ENCODE assay signal across 27 mouse cellular contexts in the genomic region with DNA sequence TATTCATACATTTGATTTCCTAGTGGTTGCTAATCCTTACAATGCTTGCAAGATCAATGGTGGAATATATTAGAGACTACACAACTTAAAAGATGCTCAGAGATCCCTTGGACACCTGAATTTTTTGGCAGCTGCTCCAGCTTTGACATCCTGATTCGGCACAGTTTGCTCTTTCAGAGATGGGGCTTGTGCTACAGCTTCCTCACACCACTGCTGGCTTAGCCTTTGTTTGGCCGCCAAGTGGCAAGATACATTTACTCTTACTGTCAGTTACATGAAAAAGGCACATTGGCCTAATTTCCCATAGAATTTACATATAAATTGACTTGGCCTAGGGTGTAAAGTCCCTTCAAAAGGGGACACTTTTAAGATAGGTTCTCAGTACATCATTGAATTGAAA. TPM values are rescaled to one million over a fixed set of nuclear protein-coding genes. Genes with fewer than 3 reads are reported as not detected.
DNase-seq lines count a peak whose midpoint lies in the region; ATAC-seq and TF ChIP-seq lines count a peak whose summit lies in the region.
"Had no signal": no experiment of that assay in that cellular context is flagged by ENCODE, and none has a peak within 500 bp of the region (broad histone marks: within the 10 kb centered on the region; RNA-seq: fewer than 3 reads in every experiment).

No protein-coding gene starts in this region.

- DNase-seq in forebrain, embryonic 14.5 days (ENCODE audit: low spot score): peak; percentile 33
- no peak for DNase-seq in forebrain, embryonic 11.5 days (ENCODE audit: low spot score)
- no peak for DNase-seq in layer of hippocampus, adult 2 months (ENCODE audit: low spot score in 2 of 2)
- DNase-seq in layer of hippocampus, adult 8-10 months (ENCODE audit: low spot score in 2 of 2): no peak
- peak; percentile 55 for DNase-seq in brain, adult 2 months (ENCODE audit: low read depth, low spot score)
- DNase-seq in brain, embryonic 14.5 days (ENCODE audit: low read depth): peak; percentile 55
- DNase-seq in T-cell, adult 2 months (ENCODE audit: low spot score): no peak
- DNase-seq: adrenal gland, postnatal 10 days; gastrocnemius, adult 2 months; kidney, adult 18-20 months; kidney, postnatal 4 days; liver; lung, postnatal 36 days; right cerebral cortex, adult 18-20 months; right cerebral cortex, postnatal 4 days; thymus, postnatal 14 days had no signal

- no peak for TF ChIP-seq CTCF in layer of hippocampus, adult 2 months (conservative IDR thresholded peaks at IDR 0.05)
- no peak for TF ChIP-seq CTCF in brain, embryonic 14.5 days (IDR thresholded peaks at IDR 0.05; ENCODE audit: borderline replicate concordance, extremely low read depth, insufficient read depth, insufficient read length)

- no peak overlapping the region for H3K4me3 ChIP-seq in forebrain, embryonic 14.5 days (ENCODE audit: low read depth, low read length)
- H3K4me3 ChIP-seq in forebrain, embryonic 11.5 days (ENCODE audit: low read depth, low read length): no peak overlapping the region
- H3K4me3 ChIP-seq in layer of hippocampus, adult 2 months: no peak overlapping the region
- H3K4me3 ChIP-seq: forebrain, embryonic 10.5 days; gastrocnemius, adult 2 months; left cerebral cortex, adult 2 months; limb, embryonic 10.5 days; liver, embryonic 15.5 days; lung, embryonic 15.5 days; megakaryocyte, embryonic 14.5 days; neural tube, embryonic 12.5 days had no signal

- no peak for ATAC-seq in forebrain, embryonic 14.5 days
- ATAC-seq in forebrain, embryonic 11.5 days (replicated peaks; ENCODE audit: low FRiP score): no peak
- ATAC-seq: activated CD4-positive, CD25-positive, alpha-beta regulatory T cell, adult 4 months; inflammation-experienced regulatory T-cells, adult 6 months had no signal

- peaks cover 13% of the 10 kb centered on the region for H3K4me1 ChIP-seq in forebrain, embryonic 14.5 days (ENCODE audit: control insufficient read depth, insufficient read depth, low read length)
- H3K4me1 ChIP-seq in forebrain, embryonic 11.5 days (replicated peaks; ENCODE audit: control insufficient read depth, insufficient read depth, low read length): no peaks in the 10 kb centered on the region
- H3K4me1 ChIP-seq: limb, embryonic 10.5 days; liver, embryonic 15.5 days; lung, embryonic 15.5 days; megakaryocyte, embryonic 14.5 days; neural tube, embryonic 12.5 days had no signal

- no peak overlapping the region for H3K4me2 ChIP-seq in forebrain, embryonic 14.5 days (ENCODE audit: low read length)
- H3K4me2 ChIP-seq in forebrain, embryonic 11.5 days (ENCODE audit: low read depth, low read length, severe bottlenecking): no peak overlapping the region
- H3K4me2 ChIP-seq: liver, embryonic 15.5 days; lung, embryonic 15.5 days; neural tube, embryonic 12.5 days had no signal

- no peaks in the 10 kb centered on the region for H3K36me3 ChIP-seq in forebrain, embryonic 14.5 days (ENCODE audit: control insufficient read depth, insufficient read depth, low read length)
- no peaks in the 10 kb centered on the region for H3K36me3 ChIP-seq in forebrain, embryonic 11.5 days (ENCODE audit: control insufficient read depth, insufficient read depth, low read length)
- H3K36me3 ChIP-seq: forebrain, embryonic 10.5 days; limb, embryonic 10.5 days; liver, embryonic 15.5 days; lung, embryonic 15.5 days; neural tube, embryonic 12.5 days had no signal

- WGBS in forebrain, embryonic 14.5 days: 41% methylated on average over 2 of the region's 2 CpGs
- 68% methylated on average over 2 of the region's 2 CpGs for WGBS in forebrain, embryonic 11.5 days

- TF ChIP-seq POLR2A in brain, embryonic 14.5 days (IDR thresholded peaks at IDR 0.05; ENCODE audit: borderline replicate concordance, extremely low read depth, insufficient read depth, insufficient read length, poor library complexity, severe bottlenecking): no peak

- H3K9ac ChIP-seq in forebrain, embryonic 14.5 days (ENCODE audit: low read length): no peak overlapping the region
- H3K9ac ChIP-seq in forebrain, embryonic 11.5 days (ENCODE audit: low read length): no peak overlapping the region
- H3K9ac ChIP-seq: liver, embryonic 15.5 days; lung, embryonic 15.5 days; neural tube, embryonic 12.5 days had no signal

- H3K9me3 ChIP-seq in forebrain, embryonic 14.5 days (replicated peaks; ENCODE audit: control insufficient read depth, low read length): no peaks in the 10 kb centered on the region
- H3K9me3 ChIP-seq in forebrain, embryonic 11.5 days (ENCODE audit: control insufficient read depth, low read length): no peaks in the 10 kb centered on the region
- H3K9me3 ChIP-seq: forebrain, embryonic 10.5 days; limb, embryonic 10.5 days; liver, embryonic 15.5 days; lung, embryonic 15.5 days; megakaryocyte, embryonic 14.5 days; neural tube, embryonic 12.5 days had no signal

- H3K27me3 ChIP-seq in forebrain, embryonic 14.5 days (replicated peaks; ENCODE audit: control insufficient read depth, insufficient read depth, low read length): no peaks in the 10 kb centered on the region
- no peaks in the 10 kb centered on the region for H3K27me3 ChIP-seq in forebrain, embryonic 11.5 days (ENCODE audit: control insufficient read depth, insufficient read depth, low read length)
- H3K27me3 ChIP-seq: liver, embryonic 15.5 days; lung, embryonic 15.5 days; megakaryocyte, embryonic 14.5 days; neural tube, embryonic 12.5 days had no signal

- H3K27ac ChIP-seq in forebrain, embryonic 14.5 days (ENCODE audit: low read depth, low read length): no peak overlapping the region
- no peak overlapping the region for H3K27ac ChIP-seq in forebrain, embryonic 11.5 days (ENCODE audit: low read depth, low read length)
- H3K27ac ChIP-seq in layer of hippocampus, adult 2 months: peak overlapping the region; percentile 79; the same call in 1 of the 2 replicates
- H3K27ac ChIP-seq: forebrain, embryonic 10.5 days; gastrocnemius, adult 2 months; left cerebral cortex, adult 2 months; limb, embryonic 10.5 days; liver, embryonic 15.5 days; lung, embryonic 15.5 days; neural tube, embryonic 12.5 days had no signal

RNA-seq across cellular contexts. Expression of a gene that starts 32.1 kb away (rescaled TPM):
- 644 and 774 TPM in 2 replicates for polyA plus RNA-seq in forebrain, embryonic 14.5 days (2014; fragmentation: Nextera tagmentation; extraction: Ambion mirVana)
- polyA plus RNA-seq in forebrain, embryonic 11.5 days (2014; fragmentation: Nextera tagmentation; extraction: Ambion mirVana): 95.2 and 99.8 TPM in 2 replicates
- total RNA-seq in layer of hippocampus, adult 2 months (2021): 100 to 1,000 TPM; 959 to 981 TPM
- total RNA-seq in layer of hippocampus, adult 8-10 months (2022): 100 to 1,000 TPM; 821 to 940 (median 875) TPM
- 383 and 408 TPM in 2 replicates for polyA plus RNA-seq in brain, embryonic 14.5 days (2012; rRNA removed)
- total RNA-seq: MEL had no signal
- polyA plus RNA-seq: C2C12 had no signal

Comparison
In these comparisons a context has a peak if more than half of its experiments do, and no peak if none do; other contexts are left out.
1. DNase-seq: peak in forebrain, embryonic 14.5 days (single experiment), brain, adult 2 months (single experiment) and brain, embryonic 14.5 days (single experiment); none in forebrain, embryonic 11.5 days (single experiment), layer of hippocampus, adult 2 months (0 of 2), layer of hippocampus, adult 8-10 months (0 of 2) and T-cell, adult 2 months (single experiment).